Mouse (Mus musculus) brain, adult 2 months (tissue): ENCODE measurements at regions not wholly inside any gene's neighbourhood (a gene's known extent, or its start where the extent isn't known, plus 50 kb on each side); places are given as distances from the start of the nearest gene placed in this dataset.

Experiments used
- DNase-seq: peaks from one replicate; pipeline ENCODE4 v3.0.0; 2011; ENCODE audit warnings: low read depth, low spot score

DNA sequence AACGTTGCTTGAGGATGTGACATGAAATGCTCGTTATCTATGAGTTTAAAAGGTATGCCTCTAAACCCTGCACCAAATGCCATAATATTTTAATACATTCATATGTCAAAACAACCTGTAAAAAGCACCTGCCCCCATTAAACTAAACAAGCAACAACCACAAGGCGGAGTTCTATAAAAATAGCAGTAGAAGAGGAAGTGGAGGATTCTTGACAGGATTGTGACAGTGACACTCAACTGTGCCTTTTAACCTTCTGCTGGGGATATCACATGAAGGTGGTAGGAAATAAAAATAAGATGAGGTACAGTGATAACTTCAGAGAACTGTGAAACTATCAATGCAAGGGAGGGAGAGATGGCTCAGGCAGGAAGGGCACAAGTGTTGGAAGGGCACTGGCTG, 58.6 kb upstream of the Dbx2 start:
- DNase-seq: no peak

- DNase-seq: no peak
These were observed 60.2 kb upstream of the Dbx2 start for GRCm38 (mm10) chr15:95715941-95716340.

- peak; percentile 30 for DNase-seq
These were observed 66.9 kb upstream of the Ano6 start for GRCm38 (mm10) chr15:95723699-95724098.

- DNase-seq: peak; percentile 80
These were observed 64.8 kb upstream of the Ano6 start for GRCm38 (mm10) chr15:95725866-95726265.

- DNase-seq: no peak
These were observed 64.1 kb upstream of the Ano6 start for GRCm38 (mm10) chr15:95726516-95726915.

- DNase-seq: no peak
These were observed 54.9 kb upstream of the Ano6 start for GRCm38 (mm10) chr15:95735746-95736145.
